Mouse (Mus musculus) lung, adult 2 months (tissue): Measurements from ENCODE around the gene Pde4dip. TPM values are rescaled to one million over a fixed set of nuclear protein-coding genes. Genes with fewer than 3 reads are reported as not detected.
A peak's percentile ranks its signal among the peaks of the same experiment; 100 is the strongest.

Source experiments
- DNase-seq: peaks from one replicate; pipeline ENCODE4 v3.0.0; 2022
- H3K4me1 ChIP-seq: fragments of 200-500 bp; 2 replicates; pipeline ENCODE4 v1.6.1; 2011; ENCODE audit warnings: low read length; ENCODE audit not compliant: control insufficient read depth, insufficient read depth
- H3K4me3 ChIP-seq: fragments of 200-500 bp; replicated peaks from 2 replicates; pipeline ENCODE3; 2011; ENCODE audit warnings: low read depth, mild to moderate bottlenecking, control low read depth, low read length; ENCODE audit errors: extremely low read depth
- CTCF ChIP-seq: fragments of 200-500 bp; IDR thresholded peaks from 2 replicates; pipeline ENCODE4 v1.5.1; 2011; ENCODE audit warnings: mild to moderate bottlenecking, low read length, control low read depth; ENCODE audit not compliant: insufficient read depth
- POLR2A ChIP-seq: fragments of 200-500 bp; IDR thresholded peaks from 2 replicates; pipeline ENCODE4 v1.6.1; 2011; ENCODE audit warnings: low read depth, mild to moderate bottlenecking, control low read depth, low read length, borderline replicate concordance; ENCODE audit errors: extremely low read depth
- WGBS: fragments of 180-500 bp; shearing (Covaris S2); methylation state at CpG from one replicate; pipeline ENCODE4 v1.1.7; 2018; 5-methylcytosine and 5-hydroxymethylcytosine counted together
- polyA plus RNA-seq: library from polyadenylated mRNA; depleted of rRNA; stranded (reverse); fragments of >200 nt; gene quantifications from 2 replicates; pipeline ENCODE4 v1.2.3, GENCODE M21; 2012

The Pde4dip gene
- polyA plus RNA-seq, 1 experiment = 68.2 TPM

DNA sequence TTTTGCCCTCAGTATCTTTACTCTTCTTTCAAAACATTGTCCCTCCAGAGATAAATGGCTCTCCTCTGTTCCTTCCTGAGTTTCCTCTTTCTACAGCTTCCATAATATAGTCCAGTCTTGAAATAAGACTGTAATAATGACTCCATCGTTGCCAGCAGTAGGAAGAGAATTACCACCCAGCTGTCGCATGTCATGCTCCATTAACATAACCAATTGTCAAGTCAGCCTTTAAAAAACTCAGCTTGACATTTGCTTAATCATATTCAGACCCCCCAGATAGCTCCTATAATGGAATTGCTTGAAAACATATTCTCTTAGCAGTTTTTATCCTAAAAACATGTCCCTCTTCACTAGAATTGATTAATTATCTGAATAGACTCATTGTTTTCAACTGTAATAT is 58.4 kb downstream of the Pde4dip start:
- TF ChIP-seq POLR2A = no peak
- no peak for TF ChIP-seq CTCF
- no peaks in the 10 kb centered on the region for H3K4me1 ChIP-seq
- no peak overlapping the region for H3K4me3 ChIP-seq
- WGBS = 51% methylated on average over 2 of the region's 2 CpGs
- no peak for DNase-seq

DNA sequence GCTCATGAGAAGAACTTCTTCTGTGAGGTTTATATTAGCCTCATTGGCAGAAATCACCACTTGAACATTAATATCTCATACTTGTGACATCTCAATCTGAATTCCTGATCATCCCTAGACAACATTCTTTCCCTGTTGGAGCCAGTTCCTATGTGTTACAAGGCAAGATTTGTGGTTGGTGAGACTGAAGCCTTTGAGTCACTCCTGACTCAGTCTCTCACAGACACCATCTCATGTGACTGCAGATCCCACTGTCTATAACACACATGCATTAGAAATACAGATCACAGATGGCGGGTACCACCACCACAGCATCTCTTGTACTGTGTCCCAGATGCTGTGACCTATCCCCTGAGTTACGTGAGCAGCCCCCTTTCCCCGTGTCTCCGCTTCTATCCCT is 60.2 kb downstream of the Pde4dip start:
- WGBS = 85% methylated on average over 4 of the region's 4 CpGs
- TF ChIP-seq POLR2A (no peak), CTCF (no peak)
- no peaks in the 10 kb centered on the region; the same call in 1 of the 2 replicates for H3K4me1 ChIP-seq
- DNase-seq = no peak
- no peak overlapping the region for H3K4me3 ChIP-seq

DNA sequence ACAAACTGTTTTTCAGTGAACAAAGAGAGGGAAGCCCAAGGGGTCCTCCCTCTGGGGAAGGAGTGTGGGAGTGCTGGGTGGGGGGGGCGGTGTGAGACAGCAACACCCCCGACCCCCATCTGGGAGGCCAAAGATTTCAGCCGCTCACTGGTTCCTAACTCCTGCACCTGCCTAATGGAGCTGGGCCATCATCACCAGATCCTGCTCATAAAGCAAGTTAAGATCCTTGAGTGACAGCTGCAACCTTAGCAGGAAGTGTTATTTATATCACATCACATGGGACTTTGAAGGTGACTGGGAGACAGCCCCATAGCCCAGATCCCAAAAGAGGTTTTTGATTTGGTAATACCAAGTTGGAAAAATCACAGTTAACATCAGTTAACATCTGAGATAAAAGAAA is 63.3 kb downstream of the Pde4dip start:
- Histone ChIP-seq H3K4me3 (no peak overlapping the region), H3K4me1 (no peaks in the 10 kb centered on the region; the same call in 1 of the 2 replicates)
- DNase-seq = no peak
- WGBS = 20% methylated on average over 3 of the region's 3 CpGs
- TF ChIP-seq CTCF (no peak), POLR2A (no peak)

DNA sequence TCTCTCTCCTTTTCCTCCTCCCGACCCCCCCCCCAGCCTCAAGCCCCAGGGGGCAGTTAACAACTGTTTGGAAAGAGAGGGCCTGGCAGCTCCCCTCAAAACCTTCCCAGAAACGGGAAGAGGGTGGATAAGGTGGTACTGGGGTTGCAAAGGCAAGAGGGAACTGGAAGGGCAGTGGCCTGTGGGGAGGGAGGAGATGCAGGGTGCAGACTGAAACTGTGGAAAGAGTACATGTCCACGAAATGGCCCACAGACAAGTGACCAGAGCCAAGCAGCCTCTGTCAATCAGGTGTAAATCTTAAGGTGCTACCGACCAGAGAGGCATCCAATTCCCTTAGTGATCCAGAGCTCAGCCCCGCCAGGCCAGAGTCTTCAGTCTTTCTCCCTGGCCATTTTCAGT is 63.8 kb downstream of the Pde4dip start:
- no peak overlapping the region for H3K4me3 ChIP-seq
- no peaks in the 10 kb centered on the region; the same call in 1 of the 2 replicates for H3K4me1 ChIP-seq
- whole genome bisulfite sequencing = 13% methylated on average over 4 of the region's 5 CpGs
- DNase-seq = no peak
- TF ChIP-seq POLR2A (no peak), CTCF (no peak)

DNA sequence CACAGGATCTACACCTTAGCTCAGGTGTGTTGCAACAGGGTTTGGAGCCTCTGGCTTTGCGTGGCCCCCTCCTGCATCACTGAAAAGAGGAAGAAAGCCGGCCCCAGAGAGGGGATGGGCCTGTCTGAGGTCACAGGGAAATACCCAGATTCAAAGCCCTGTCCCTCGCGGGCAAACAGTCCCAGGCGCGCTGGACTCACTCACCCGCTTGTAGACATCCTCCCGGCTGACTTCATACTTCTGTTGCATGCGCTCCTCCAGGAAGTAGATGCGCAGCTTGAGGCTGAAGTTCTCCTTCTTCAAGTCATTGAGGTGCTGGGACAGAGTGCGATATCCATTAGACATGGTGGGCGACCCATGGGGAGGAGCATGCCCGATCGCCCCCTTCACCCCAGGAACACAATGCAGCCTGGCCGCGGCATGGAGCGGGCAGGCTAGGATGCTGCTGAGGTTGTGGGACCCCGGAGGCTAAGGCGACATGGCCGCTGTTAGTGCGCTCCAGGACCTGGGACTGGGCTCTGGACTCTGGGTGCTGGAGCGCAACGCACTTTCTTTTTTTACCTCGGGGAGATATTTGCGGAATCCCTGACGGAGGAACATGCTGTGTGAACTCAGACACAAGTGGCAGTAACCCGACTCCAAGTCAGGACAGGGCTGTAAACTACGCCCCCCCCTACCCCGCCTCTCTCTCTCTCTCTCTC is 64.3 kb downstream of the Pde4dip start:
- no peak for TF ChIP-seq POLR2A
- no peak for TF ChIP-seq CTCF
- H3K4me3 ChIP-seq = peak overlapping the region; percentile 31
- peak; percentile 16 for DNase-seq
- no peaks in the 10 kb centered on the region; the same call in 1 of the 2 replicates for H3K4me1 ChIP-seq
- under 1% methylated on average over 29 of the region's 29 CpGs for WGBS

DNA sequence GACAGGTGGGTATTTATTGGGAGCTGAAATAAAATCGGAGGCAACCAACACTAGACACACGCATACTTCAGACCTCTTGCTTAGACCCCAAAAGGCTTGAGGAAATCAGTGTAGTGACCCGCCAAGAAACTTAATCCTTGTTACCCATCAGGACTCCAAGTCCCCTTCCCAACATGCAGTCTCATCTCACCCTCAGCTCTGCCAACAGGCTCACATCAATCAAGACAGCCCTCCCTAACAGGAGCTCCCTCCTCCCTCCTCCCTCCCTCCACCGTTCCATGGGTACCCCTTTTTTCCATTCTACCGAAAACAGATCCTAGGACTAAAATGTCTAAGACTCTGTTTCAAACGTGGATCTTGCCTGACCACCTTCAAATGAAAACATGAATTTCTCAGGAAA is 65.1 kb downstream of the Pde4dip start:
- H3K4me3 ChIP-seq = no peak overlapping the region
- DNase-seq = no peak
- 34% methylated on average over 6 of the region's 6 CpGs for WGBS
- no peak for TF ChIP-seq CTCF
- no peak for TF ChIP-seq POLR2A
- no peaks in the 10 kb centered on the region; the same call in 1 of the 2 replicates for H3K4me1 ChIP-seq

DNA sequence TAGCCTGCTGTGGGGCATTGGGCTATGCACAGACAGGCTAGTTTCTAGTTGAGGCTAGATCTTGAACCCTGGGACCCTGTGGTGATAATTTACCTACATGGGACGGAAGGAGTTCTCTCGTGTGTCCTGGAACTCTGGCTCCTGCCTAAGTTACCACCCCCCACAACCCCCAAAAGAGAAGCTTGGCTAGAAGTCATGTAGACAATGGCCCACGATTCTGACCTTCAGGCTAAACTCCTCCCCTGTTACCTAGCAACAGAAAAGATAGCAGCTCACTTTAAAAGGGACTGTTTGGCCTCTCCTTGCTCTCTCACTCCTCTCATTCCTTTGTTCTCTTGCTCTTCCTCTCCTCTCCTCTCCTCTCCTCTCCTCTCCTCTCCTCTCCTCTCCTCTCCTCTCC is 69.5 kb downstream of the Pde4dip start:
- no peaks in the 10 kb centered on the region; the same call in 1 of the 2 replicates for H3K4me1 ChIP-seq
- DNase-seq = no peak
- 57% methylated on average over 3 of the region's 3 CpGs for whole genome bisulfite sequencing
- TF ChIP-seq CTCF = no peak
- TF ChIP-seq POLR2A = no peak
- H3K4me3 ChIP-seq = no peak overlapping the region

DNA sequence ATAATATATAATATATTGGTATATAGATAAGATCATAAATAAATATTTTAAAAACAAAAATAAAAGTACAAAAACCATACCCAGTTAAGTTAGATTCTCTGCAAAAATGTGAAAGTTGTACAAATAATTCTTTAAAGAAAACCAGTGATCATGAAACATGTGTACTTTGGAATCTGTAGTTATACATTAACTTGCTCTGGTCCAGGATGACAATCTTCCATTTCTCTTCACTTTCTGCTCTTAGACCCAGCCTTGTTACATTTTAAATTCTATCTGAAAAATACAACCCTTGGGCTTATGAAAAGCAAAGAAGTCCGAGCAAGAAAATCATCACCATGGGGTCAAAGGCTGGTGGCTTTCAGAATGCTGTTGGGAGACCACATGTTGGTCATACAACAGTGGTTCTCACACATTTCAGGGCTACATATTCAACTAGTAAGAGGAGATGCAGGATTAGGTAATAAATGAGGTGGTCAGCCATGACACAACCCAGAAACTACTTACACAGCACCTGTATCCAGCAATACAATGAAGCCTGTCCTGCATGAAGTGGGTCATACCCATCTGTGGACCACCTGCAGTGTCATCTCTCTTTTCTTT is 70.0 kb downstream of the Pde4dip start:
- DNase-seq = no peak
- 69% methylated on average over 1 of the region's 1 CpGs for WGBS
- H3K4me3 ChIP-seq = no peak overlapping the region

DNA sequence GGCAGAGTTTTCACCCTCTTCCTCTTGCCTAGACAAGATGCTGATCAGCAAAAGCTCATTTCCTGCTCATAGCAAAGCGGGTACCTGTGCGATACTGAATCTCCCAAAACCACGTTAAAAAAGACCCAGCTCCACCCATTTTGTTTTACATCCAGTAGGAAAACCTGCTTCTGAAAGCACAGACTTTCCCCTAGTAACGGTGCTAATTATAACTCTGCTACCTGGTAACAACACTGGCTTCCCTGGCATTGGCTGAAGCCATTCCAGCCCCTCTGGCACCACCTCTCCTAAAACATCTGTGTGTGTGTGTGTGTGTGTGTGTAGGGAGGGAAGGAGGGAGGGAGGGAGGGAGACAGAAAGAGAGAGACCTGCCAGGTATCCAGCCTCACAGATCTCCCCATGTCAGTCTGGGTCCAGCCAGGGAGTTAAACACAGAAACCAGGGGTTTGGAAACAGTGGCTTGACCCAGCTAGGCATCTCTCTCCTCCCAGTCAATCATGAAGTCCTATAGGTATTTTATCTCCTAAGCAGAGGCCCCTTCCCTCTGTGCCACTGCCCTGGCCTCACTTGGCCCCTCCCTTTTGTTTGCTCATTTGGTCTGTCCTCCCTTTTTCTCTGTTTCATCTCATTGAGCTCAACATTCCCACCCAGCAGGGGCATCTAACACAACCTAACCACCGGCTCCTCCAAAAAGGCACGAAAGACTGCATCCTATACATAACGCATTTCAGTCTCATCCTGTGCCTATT is 76.7 kb downstream of the Pde4dip start:
- TF ChIP-seq POLR2A = no peak
- TF ChIP-seq CTCF = no peak
- whole genome bisulfite sequencing = 28% methylated on average over 7 of the region's 7 CpGs
- Histone ChIP-seq H3K4me1 (no peaks in the 10 kb centered on the region), H3K4me3 (no peak overlapping the region)
- no peak for DNase-seq

More for the DNA sequence above, 70.0 kb downstream of the Pde4dip start:
- no peak for TF ChIP-seq POLR2A
- no peaks in the 10 kb centered on the region; the same call in 1 of the 2 replicates for H3K4me1 ChIP-seq

DNA sequence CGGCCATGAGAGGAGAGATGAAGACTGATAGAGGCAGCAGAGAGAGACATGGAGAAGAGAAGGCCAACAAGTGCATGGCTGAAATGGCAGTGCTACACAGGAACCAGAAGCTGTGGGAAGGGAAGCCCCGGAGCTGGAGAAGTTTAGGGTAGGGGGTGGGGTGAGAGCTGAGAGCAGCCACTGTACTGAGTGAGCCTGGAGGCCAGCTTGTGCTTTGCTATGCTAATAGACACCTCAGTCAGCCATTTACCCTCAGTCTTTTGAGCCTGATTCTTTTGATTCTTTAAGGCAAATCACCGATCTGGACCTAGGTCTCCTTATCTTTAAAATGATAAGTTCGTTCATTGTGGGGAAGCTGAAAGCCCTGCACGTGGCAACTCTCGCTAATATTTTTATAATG is 77.3 kb downstream of the Pde4dip start:
- TF ChIP-seq POLR2A (no peak), CTCF (no peak)
- 25% methylated on average over 6 of the region's 6 CpGs for WGBS
- Histone ChIP-seq H3K4me3 (no peak overlapping the region), H3K4me1 (no peaks in the 10 kb centered on the region)
- DNase-seq = no peak
